Mouse (Mus musculus): ENCODE results near the gene Lifr.

DNA sequence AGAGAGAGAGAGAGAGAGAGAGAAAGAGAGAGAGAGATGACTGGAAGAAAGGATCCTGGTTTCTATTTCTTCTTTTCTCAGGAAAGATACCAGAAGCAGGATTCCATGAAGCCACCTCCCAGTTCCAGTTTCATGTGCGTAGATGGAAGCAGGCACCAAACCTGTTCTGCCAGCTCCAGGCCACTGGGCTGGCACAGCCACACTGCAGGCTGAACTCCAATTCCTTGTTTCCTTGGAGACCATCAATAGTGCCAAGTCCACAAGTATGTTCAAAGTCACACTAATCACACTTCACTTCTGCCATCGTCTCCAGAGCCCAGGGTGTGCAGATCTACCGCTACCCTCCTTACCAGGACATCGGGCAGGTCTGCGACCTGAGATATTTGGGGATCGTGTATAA is 15.2 kb upstream of the Lifr start:
- TF ChIP-seq POLR2A (IDR thresholded peaks at IDR 0.05; ENCODE audit: control insufficient read depth, extremely low read depth, insufficient read depth, low read length, poor library complexity), result no peak
- no peak for TF ChIP-seq CTCF (IDR thresholded peaks at IDR 0.05; ENCODE audit: borderline replicate concordance, control insufficient read depth, extremely low read depth, insufficient read depth, low read length, poor library complexity)

All from thymus, adult 2 months (tissue).